Mouse (Mus musculus) CH12.LX (cell line): ENCODE measurements at regions not wholly inside any gene's neighbourhood (a gene's known extent, or its start where the extent isn't known, plus 50 kb on each side); places are given as distances from the start of the nearest gene placed in this dataset.

Source experiments
- DNase-seq: peaks from one replicate; pipeline ENCODE4 v3.0.0-alpha.2; 2013; ENCODE audit errors: extremely low read depth
- H3K27ac ChIP-seq: 2 replicates; pipeline ENCODE4 v1.5.1; 2012; ENCODE audit warnings: low read depth, mild to moderate bottlenecking, control low read depth, moderate library complexity; ENCODE audit not compliant: insufficient read depth
- H3K27me3 ChIP-seq: replicated peaks from 2 replicates; pipeline ENCODE3; 2012; ENCODE audit warnings: inconsistent platforms
- H3K36me3 ChIP-seq, 2 experiments: replicated peaks in 1 of 2; 2 replicates each; pipeline versions ENCODE3 to v1.6.1; 2012; ENCODE audit warnings: inconsistent platforms in 1 of 2, low read length in 1 of 2, mild to moderate bottlenecking in 1 of 2, mixed read lengths in 1 of 2, moderate library complexity in 1 of 2; ENCODE audit not compliant: control insufficient read depth in 1 of 2, insufficient read depth in 1 of 2
- H3K4me1 ChIP-seq, 2 experiments: 2 replicates each; pipeline ENCODE4 v1.6.1; 2012; ENCODE audit warnings: inconsistent platforms in 1 of 2, moderate library complexity in 1 of 2; ENCODE audit not compliant: insufficient read depth in 2 of 2, control insufficient read depth in 1 of 2
- H3K4me2 ChIP-seq: 2 replicates; pipeline ENCODE4 v1.6.1; 2012; ENCODE audit warnings: low read depth, mild to moderate bottlenecking, control low read depth; ENCODE audit not compliant: poor library complexity, insufficient read depth, severe bottlenecking
- H3K4me3 ChIP-seq, 3 experiments: fragments of 150-350 bp in 1 of 3; sonication (generic) in 1 of 3; replicated peaks in 1 of 3; 2 replicates each; pipeline versions ENCODE3 to v1.5.1; 2011 to 2012; ENCODE audit warnings: low read depth in 2 of 3, low read length in 2 of 3, mild to moderate bottlenecking in 2 of 3, moderate library complexity in 2 of 3, control low read depth in 1 of 3, improper control_type of control experiment in 1 of 3, inconsistent platforms in 1 of 3, mixed read lengths in 1 of 3; ENCODE audit not compliant: poor library complexity in 1 of 3
- H3K79me2 ChIP-seq: replicated peaks from 2 replicates; pipeline ENCODE4 v1.6.1; 2012; ENCODE audit warnings: mild to moderate bottlenecking, moderate library complexity; ENCODE audit not compliant: control insufficient read depth, poor library complexity, insufficient read depth, severe bottlenecking; ENCODE audit errors: extremely low read depth
- H3K9ac ChIP-seq: 2 replicates; pipeline ENCODE4 v1.6.1; 2012; ENCODE audit warnings: low read depth, mild to moderate bottlenecking, control low read depth, moderate library complexity; ENCODE audit not compliant: insufficient read depth
- H3K9me3 ChIP-seq: replicated peaks from 2 replicates; pipeline ENCODE3; 2012; ENCODE audit warnings: low read length, inconsistent platforms, mixed read lengths
- CHD1 ChIP-seq: IDR thresholded peaks from 2 replicates; pipeline ENCODE4 v1.6.1; 2012; ENCODE audit warnings: low read depth, low read length, improper control_type of control experiment, inconsistent platforms
- CTCF ChIP-seq, 2 experiments: IDR thresholded peaks in 1 of 2; conservative IDR thresholded peaks in 1 of 2; 2 replicates each; pipeline ENCODE4 v1.5.1; 2011 to 2012; ENCODE audit warnings: low read depth in 2 of 2, low read length in 2 of 2, improper control_type of control experiment in 1 of 2, inconsistent platforms in 1 of 2, mild to moderate bottlenecking in 1 of 2, moderate library complexity in 1 of 2
- E2F4 ChIP-seq: IDR thresholded peaks from 2 replicates; pipeline ENCODE4 v1.6.1; 2011; ENCODE audit warnings: low read depth, low read length, improper control_type of control experiment; ENCODE audit not compliant: insufficient replicate concordance
- ELF1 ChIP-seq: IDR thresholded peaks from 2 replicates; pipeline ENCODE4 v1.6.1; 2014; ENCODE audit warnings: low read depth, mild to moderate bottlenecking, inconsistent platforms, low read length, improper control_type of control experiment
- EP300 ChIP-seq: IDR thresholded peaks from 2 replicates; pipeline ENCODE4 v1.6.1; 2011; ENCODE audit warnings: low read length, improper control_type of control experiment
- ETS1 ChIP-seq: conservative IDR thresholded peaks from 2 replicates; pipeline ENCODE4 v1.6.1; 2012; ENCODE audit warnings: low read depth, mild to moderate bottlenecking, inconsistent platforms, low read length, improper control_type of control experiment, moderate library complexity
- HCFC1 ChIP-seq: IDR thresholded peaks from 2 replicates; pipeline ENCODE4 v1.6.1; 2012; ENCODE audit warnings: low read depth, mild to moderate bottlenecking, inconsistent platforms, low read length, improper control_type of control experiment
- JUN ChIP-seq: IDR thresholded peaks from 2 replicates; pipeline ENCODE4 v1.6.1; 2011; ENCODE audit warnings: low read depth, mild to moderate bottlenecking, low read length, improper control_type of control experiment, moderate library complexity; ENCODE audit not compliant: insufficient read depth
- KAT2A ChIP-seq: IDR thresholded peaks from 2 replicates; pipeline ENCODE4 v1.6.1; 2012; ENCODE audit warnings: low read length, improper control_type of control experiment, inconsistent platforms; ENCODE audit not compliant: insufficient replicate concordance
- MAX ChIP-seq: IDR thresholded peaks from 2 replicates; pipeline ENCODE4 v1.6.1; 2011; ENCODE audit warnings: low read length, improper control_type of control experiment
- MAZ ChIP-seq: IDR thresholded peaks from 2 replicates; pipeline ENCODE4 v1.6.1; 2012; ENCODE audit warnings: low read depth, mild to moderate bottlenecking, inconsistent platforms, low read length, improper control_type of control experiment, moderate library complexity
- MEF2A ChIP-seq: IDR thresholded peaks from 2 replicates; pipeline ENCODE4 v1.6.1; 2014; ENCODE audit warnings: low read depth, mild to moderate bottlenecking, inconsistent platforms, low read length, improper control_type of control experiment, borderline replicate concordance
- MXI1 ChIP-seq: IDR thresholded peaks from 2 replicates; pipeline ENCODE4 v1.6.1; 2011; ENCODE audit warnings: mild to moderate bottlenecking, low read depth, low read length, improper control_type of control experiment
- MYC ChIP-seq: IDR thresholded peaks from 2 replicates; pipeline ENCODE4 v1.6.1; 2011; ENCODE audit warnings: low read depth, mild to moderate bottlenecking, improper control_type of control experiment, low read length
- NELFE ChIP-seq: IDR thresholded peaks from 2 replicates; pipeline ENCODE4 v1.6.1; 2011; ENCODE audit warnings: low read depth, low read length, improper control_type of control experiment
- NRF1 ChIP-seq: IDR thresholded peaks from 2 replicates; pipeline ENCODE4 v1.6.1; 2014; ENCODE audit warnings: low read depth, mild to moderate bottlenecking, inconsistent platforms, low read length, improper control_type of control experiment, moderate library complexity
- POLR2A ChIP-seq: IDR thresholded peaks from 2 replicates; pipeline ENCODE4 v1.6.1; 2011; ENCODE audit warnings: low read depth, mild to moderate bottlenecking, improper control_type of control experiment, low read length
- POLR2AphosphoS2 ChIP-seq: IDR thresholded peaks from 2 replicates; pipeline ENCODE4 v1.6.1; 2011; ENCODE audit warnings: low read depth, low read length, improper control_type of control experiment
- RAD21 ChIP-seq: IDR thresholded peaks from 2 replicates; pipeline ENCODE4 v1.6.1; 2011; ENCODE audit warnings: low read depth, mild to moderate bottlenecking, low read length, improper control_type of control experiment, moderate library complexity
- TBP ChIP-seq: conservative IDR thresholded peaks from 2 replicates; pipeline ENCODE4 v1.6.1; 2011; ENCODE audit warnings: low read depth, low read length, improper control_type of control experiment
- UBTF ChIP-seq: IDR thresholded peaks from 2 replicates; pipeline ENCODE4 v1.6.1; 2012; ENCODE audit warnings: low read depth, mild to moderate bottlenecking, inconsistent platforms, low read length, improper control_type of control experiment, moderate library complexity
- USF2 ChIP-seq: conservative IDR thresholded peaks from 2 replicates; pipeline ENCODE4 v1.6.1; 2011; ENCODE audit warnings: low read depth, low read length, improper control_type of control experiment
- ZMIZ1 ChIP-seq: IDR thresholded peaks from 2 replicates; pipeline ENCODE4 v1.6.1; 2012; ENCODE audit warnings: low read depth, mild to moderate bottlenecking, inconsistent platforms, low read length, improper control_type of control experiment
- ZNF384 ChIP-seq: IDR thresholded peaks from 2 replicates; pipeline ENCODE4 v1.6.1; 2012; ENCODE audit warnings: low read depth, low read length, improper control_type of control experiment, inconsistent platforms
- dilution Hi-C: fragments of 300-500 bp; cut with MboI; formaldehyde crosslinking; loops from 2 replicates; pipeline ENCODE4 v1.14.3; 2020; ENCODE audit warnings: low sequenced_read_pairs; ENCODE audit not compliant: extremely low pct_unique_long_range_greater_than_20kb, extremely low pct_ligation_motif_present
- in situ Hi-C: fragments of 300-500 bp; cut with MboI; formaldehyde crosslinking; loops from 3 replicates; pipeline ENCODE4 v1.14.3; 2019; ENCODE audit warnings: low sequenced_read_pairs, low pct_ligation_motif_present, low pct_unique_long_range_greater_than_20kb, mixed read lengths

- H3K4me2 ChIP-seq = no peak overlapping the region
- dilution Hi-C loops (no loop called here), in situ Hi-C loops (no loop called here)
- no peaks in the 10 kb centered on the region for H3K9me3 ChIP-seq
- DNase-seq = no peak
- H3K4me3 ChIP-seq = no peak overlapping the region
- H3K4me1 ChIP-seq = no peaks in the 10 kb centered on the region
- H3K9ac ChIP-seq = no peak overlapping the region
- no peak overlapping the region for H3K27ac ChIP-seq
- no peaks in the 10 kb centered on the region for H3K27me3 ChIP-seq
- no peaks in the 10 kb centered on the region for H3K36me3 ChIP-seq
- TF ChIP-seq CTCF (conservative IDR thresholded peaks at IDR 0.05 in 1 of 2, IDR thresholded peaks at IDR 0.05 in 1 of 2; ENCODE audit: low read depth in 2 of 2, low read length in 2 of 2) (no peak), POLR2AphosphoS2 (no peak), NELFE (no peak), JUN (no peak), UBTF (no peak), NRF1 (no peak), CHD1 (no peak), MAZ (no peak), MXI1 (no peak), MYC (no peak), ZMIZ1 (no peak), HCFC1 (no peak), KAT2A (no peak), ZNF384 (no peak), USF2 (no peak), MAX (no peak), ELF1 (no peak), RAD21 (no peak), ETS1 (no peak), TBP (no peak)
- no peaks in the 10 kb centered on the region for H3K79me2 ChIP-seq
Measured at GRCm38 (mm10) chr12:70645407-70645806, 179.9 kb upstream of the Frmd6 start.

DNA sequence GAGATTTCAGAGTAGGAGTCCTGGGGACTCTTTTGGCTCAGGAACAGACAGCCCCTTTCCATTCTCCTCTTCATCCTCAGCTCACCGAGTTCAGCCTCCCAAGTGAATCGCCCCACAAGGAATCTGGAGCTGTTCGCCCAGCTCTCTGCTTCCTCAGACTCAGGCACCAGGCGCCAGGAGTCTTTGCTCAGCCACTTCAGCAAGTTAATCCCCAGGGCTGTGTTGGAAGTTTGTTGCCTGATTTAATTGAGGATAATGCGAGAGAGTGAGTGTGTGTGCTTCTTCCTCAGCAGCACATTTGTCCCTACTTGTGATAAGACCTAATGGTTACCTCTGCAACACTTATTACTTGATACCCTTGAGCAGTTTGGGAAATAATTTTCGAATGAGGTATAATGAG lies 177.8 kb upstream of the Frmd6 start:
- dilution Hi-C loops = no loop called here
- in situ Hi-C loops = no loop called here
- TF ChIP-seq JUN = no peak
- TF ChIP-seq POLR2AphosphoS2 = no peak
- TF ChIP-seq POLR2A = no peak
- TF ChIP-seq E2F4 = no peak
- no peak for TF ChIP-seq MEF2A
- no peak for TF ChIP-seq EP300
- TF ChIP-seq TBP = no peak
- Histone ChIP-seq H3K9me3 (no peaks in the 10 kb centered on the region), H3K27ac (no peak overlapping the region), H3K9ac (no peak overlapping the region), H3K4me1 (no peaks in the 10 kb centered on the region), H3K27me3 (no peaks in the 10 kb centered on the region), H3K4me3 (no peak overlapping the region), H3K4me2 (no peak overlapping the region), H3K36me3 (no peaks in the 10 kb centered on the region), H3K79me2 (no peaks in the 10 kb centered on the region)
- DNase-seq = no peak
